Mouse (Mus musculus): Measurements from ENCODE around the gene Cntn6. TPM values are rescaled to one million over a fixed set of nuclear protein-coding genes. Genes with fewer than 3 reads are reported as not detected.

Gene Cntn6
- polyA plus RNA-seq, 1 experiment: not detected

GRCm38 (mm10) chr6:104808526-104808925 lies 315.9 kb downstream of the Cntn6 start:
- H3K4me1 ChIP-seq (replicated peaks; ENCODE audit: control insufficient read depth, insufficient read depth, low read length): no peaks in the 10 kb centered on the region
- H3K4me3 ChIP-seq (ENCODE audit: control insufficient read depth, insufficient read depth, low read length): no peak overlapping the region
- no peaks in the 10 kb centered on the region for H3K36me3 ChIP-seq (ENCODE audit: control insufficient read depth, insufficient read depth, low read length)
- no peak overlapping the region for H3K27ac ChIP-seq (ENCODE audit: control insufficient read depth, insufficient read depth, low read length)
- no peak for TF ChIP-seq CTCF (IDR thresholded peaks at IDR 0.05; ENCODE audit: borderline replicate concordance, control insufficient read depth, extremely low read depth, insufficient read depth, low read length, poor library complexity)
- TF ChIP-seq POLR2A (IDR thresholded peaks at IDR 0.05; ENCODE audit: control insufficient read depth, extremely low read depth, insufficient read depth, low read length, poor library complexity): no peak
- H3K27me3 ChIP-seq (ENCODE audit: control insufficient read depth, insufficient read depth, low read length): no peaks in the 10 kb centered on the region
- no peak for DNase-seq
- WGBS: 84% methylated on average over 4 of the region's 4 CpGs

- no peaks in the 10 kb centered on the region for H3K27me3 ChIP-seq (ENCODE audit: control insufficient read depth, insufficient read depth, low read length)
- no peak for DNase-seq
- 91% methylated on average over 2 of the region's 2 CpGs for WGBS
- H3K4me3 ChIP-seq (ENCODE audit: control insufficient read depth, insufficient read depth, low read length): no peak overlapping the region
- no peaks in the 10 kb centered on the region for H3K4me1 ChIP-seq (replicated peaks; ENCODE audit: control insufficient read depth, insufficient read depth, low read length)
- no peak overlapping the region for H3K27ac ChIP-seq (ENCODE audit: control insufficient read depth, insufficient read depth, low read length)
- H3K36me3 ChIP-seq (ENCODE audit: control insufficient read depth, insufficient read depth, low read length): no peaks in the 10 kb centered on the region
- TF ChIP-seq POLR2A (IDR thresholded peaks at IDR 0.05; ENCODE audit: control insufficient read depth, extremely low read depth, insufficient read depth, low read length, poor library complexity) (no peak), CTCF (IDR thresholded peaks at IDR 0.05; ENCODE audit: borderline replicate concordance, control insufficient read depth, extremely low read depth, insufficient read depth, low read length, poor library complexity) (no peak)
These were observed 323.0 kb downstream of the Cntn6 start for GRCm38 (mm10) chr6:104815610-104816009.

GRCm38 (mm10) chr6:104879711-104880110 lies 387.1 kb downstream of the Cntn6 start:
- Histone ChIP-seq H3K27me3 (ENCODE audit: control insufficient read depth, insufficient read depth, low read length) (no peaks in the 10 kb centered on the region), H3K27ac (ENCODE audit: control insufficient read depth, insufficient read depth, low read length) (no peak overlapping the region), H3K36me3 (ENCODE audit: control insufficient read depth, insufficient read depth, low read length) (no peaks in the 10 kb centered on the region), H3K4me3 (ENCODE audit: control insufficient read depth, insufficient read depth, low read length) (no peak overlapping the region), H3K4me1 (replicated peaks; ENCODE audit: control insufficient read depth, insufficient read depth, low read length) (no peaks in the 10 kb centered on the region)
- WGBS: 86% methylated on average over 1 of the region's 1 CpGs
- no peak for DNase-seq
- TF ChIP-seq CTCF (IDR thresholded peaks at IDR 0.05; ENCODE audit: borderline replicate concordance, control insufficient read depth, extremely low read depth, insufficient read depth, low read length, poor library complexity) (no peak), POLR2A (IDR thresholded peaks at IDR 0.05; ENCODE audit: control insufficient read depth, extremely low read depth, insufficient read depth, low read length, poor library complexity) (no peak)

DNA sequence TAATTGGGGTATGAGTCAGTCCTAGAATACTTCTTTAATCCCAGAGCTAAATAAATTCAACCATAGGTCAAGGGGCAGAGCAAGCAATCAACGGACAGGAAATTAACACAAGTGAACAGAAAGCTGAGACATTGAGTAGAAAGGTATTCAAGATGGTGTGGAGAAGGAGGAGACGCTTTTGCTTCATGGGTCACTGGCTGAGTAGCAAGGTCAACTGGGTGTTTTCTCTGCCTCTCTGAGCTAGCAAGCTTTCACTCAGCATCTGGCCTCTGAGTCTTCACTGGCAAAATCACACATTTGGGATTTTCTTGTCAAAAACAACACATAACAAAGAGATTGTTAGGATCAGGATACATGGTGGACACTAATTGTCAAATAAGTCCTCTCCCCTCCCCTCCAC lies 391.4 kb downstream of the Cntn6 start:
- H3K36me3 ChIP-seq (ENCODE audit: control insufficient read depth, insufficient read depth, low read length): no peaks in the 10 kb centered on the region
- H3K27ac ChIP-seq (ENCODE audit: control insufficient read depth, insufficient read depth, low read length): no peak overlapping the region
- H3K27me3 ChIP-seq (ENCODE audit: control insufficient read depth, insufficient read depth, low read length): no peaks in the 10 kb centered on the region
- no peak for TF ChIP-seq CTCF (IDR thresholded peaks at IDR 0.05; ENCODE audit: borderline replicate concordance, control insufficient read depth, extremely low read depth, insufficient read depth, low read length, poor library complexity)
- no peak for TF ChIP-seq POLR2A (IDR thresholded peaks at IDR 0.05; ENCODE audit: control insufficient read depth, extremely low read depth, insufficient read depth, low read length, poor library complexity)
- H3K4me1 ChIP-seq (replicated peaks; ENCODE audit: control insufficient read depth, insufficient read depth, low read length): no peaks in the 10 kb centered on the region
- WGBS: 88% methylated on average over 2 of the region's 2 CpGs
- DNase-seq: no peak
- H3K4me3 ChIP-seq (ENCODE audit: control insufficient read depth, insufficient read depth, low read length): no peak overlapping the region

DNA sequence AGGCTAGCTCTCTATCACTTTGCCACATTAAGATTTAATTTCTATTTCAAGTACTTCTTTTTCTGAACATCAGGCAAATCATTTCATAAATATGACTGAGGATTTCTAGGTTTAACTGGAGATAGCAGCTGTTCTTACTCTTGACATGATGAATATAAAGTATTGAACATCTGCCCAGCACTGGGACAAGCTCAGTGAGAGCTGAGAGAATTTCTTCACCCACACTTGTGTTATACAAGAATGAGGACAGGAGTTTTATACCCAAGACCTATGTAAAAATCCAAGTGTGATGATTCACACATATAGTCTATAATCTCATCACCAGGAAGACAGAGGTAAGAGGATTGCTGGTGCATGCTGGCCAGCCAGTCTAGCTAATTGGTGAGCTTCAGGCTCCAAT lies 393.2 kb downstream of the Cntn6 start:
- no peaks in the 10 kb centered on the region for H3K4me1 ChIP-seq (replicated peaks; ENCODE audit: control insufficient read depth, insufficient read depth, low read length)
- TF ChIP-seq POLR2A (IDR thresholded peaks at IDR 0.05; ENCODE audit: control insufficient read depth, extremely low read depth, insufficient read depth, low read length, poor library complexity) (no peak), CTCF (IDR thresholded peaks at IDR 0.05; ENCODE audit: borderline replicate concordance, control insufficient read depth, extremely low read depth, insufficient read depth, low read length, poor library complexity) (no peak)
- H3K27ac ChIP-seq (ENCODE audit: control insufficient read depth, insufficient read depth, low read length): no peak overlapping the region
- H3K27me3 ChIP-seq (ENCODE audit: control insufficient read depth, insufficient read depth, low read length): no peaks in the 10 kb centered on the region
- H3K36me3 ChIP-seq (ENCODE audit: control insufficient read depth, insufficient read depth, low read length): no peaks in the 10 kb centered on the region
- DNase-seq: no peak
- H3K4me3 ChIP-seq (ENCODE audit: control insufficient read depth, insufficient read depth, low read length): no peak overlapping the region

DNA sequence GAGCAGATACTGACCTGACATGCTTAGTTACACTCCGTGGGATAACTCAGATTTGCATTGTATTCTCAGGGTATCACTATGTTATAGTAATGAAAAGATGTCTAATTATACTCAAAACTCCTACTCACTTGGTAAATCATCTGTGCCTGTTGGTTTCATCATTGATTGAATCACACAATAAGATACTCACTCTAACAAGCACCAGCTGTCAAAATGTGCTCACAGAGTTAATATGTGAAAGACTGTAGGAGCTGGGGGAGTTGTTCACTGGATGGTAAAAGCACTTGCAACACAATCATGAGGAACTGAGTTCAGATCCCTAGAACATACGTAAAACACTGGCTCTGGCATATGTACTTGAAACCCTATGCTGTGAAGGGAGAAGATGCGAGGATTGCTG lies 398.5 kb downstream of the Cntn6 start:
- H3K27me3 ChIP-seq (ENCODE audit: control insufficient read depth, insufficient read depth, low read length): no peaks in the 10 kb centered on the region
- TF ChIP-seq CTCF (IDR thresholded peaks at IDR 0.05; ENCODE audit: borderline replicate concordance, control insufficient read depth, extremely low read depth, insufficient read depth, low read length, poor library complexity) (no peak), POLR2A (IDR thresholded peaks at IDR 0.05; ENCODE audit: control insufficient read depth, extremely low read depth, insufficient read depth, low read length, poor library complexity) (no peak)
- H3K27ac ChIP-seq (ENCODE audit: control insufficient read depth, insufficient read depth, low read length): no peak overlapping the region
- no peaks in the 10 kb centered on the region for H3K4me1 ChIP-seq (replicated peaks; ENCODE audit: control insufficient read depth, insufficient read depth, low read length)
- no peaks in the 10 kb centered on the region for H3K36me3 ChIP-seq (ENCODE audit: control insufficient read depth, insufficient read depth, low read length)
- H3K4me3 ChIP-seq (ENCODE audit: control insufficient read depth, insufficient read depth, low read length): no peak overlapping the region
- DNase-seq: no peak
- 89% methylated on average over 3 of the region's 3 CpGs for WGBS
